Mouse (Mus musculus) CH12.LX (cell line): Measurements from ENCODE around the gene Sestd1.

Source experiments
- BHLHE40 ChIP-seq: IDR thresholded peaks from 2 replicates; pipeline ENCODE4 v1.6.1; 2011; ENCODE audit warnings: mild to moderate bottlenecking, low read depth, low read length, improper control_type of control experiment
- CHD2 ChIP-seq: IDR thresholded peaks from 2 replicates; pipeline ENCODE4 v1.6.1; 2011; ENCODE audit warnings: low read length, improper control_type of control experiment
- CTCF ChIP-seq, 2 experiments: IDR thresholded peaks in 1 of 2; conservative IDR thresholded peaks in 1 of 2; 2 replicates each; pipeline ENCODE4 v1.5.1; 2011 to 2012; ENCODE audit warnings: low read depth in 2 of 2, low read length in 2 of 2, improper control_type of control experiment in 1 of 2, inconsistent platforms in 1 of 2, mild to moderate bottlenecking in 1 of 2, moderate library complexity in 1 of 2
- GABPA ChIP-seq: IDR thresholded peaks from 2 replicates; pipeline ENCODE4 v1.6.1; 2012; ENCODE audit warnings: low read depth, low read length, improper control_type of control experiment, inconsistent platforms; ENCODE audit not compliant: insufficient replicate concordance
- MAFK ChIP-seq: IDR thresholded peaks from 2 replicates; pipeline ENCODE4 v1.6.1; 2011; ENCODE audit warnings: low read length, improper control_type of control experiment; ENCODE audit not compliant: insufficient replicate concordance
- MAX ChIP-seq: IDR thresholded peaks from 2 replicates; pipeline ENCODE4 v1.6.1; 2011; ENCODE audit warnings: low read length, improper control_type of control experiment
- MEF2A ChIP-seq: IDR thresholded peaks from 2 replicates; pipeline ENCODE4 v1.6.1; 2014; ENCODE audit warnings: low read depth, mild to moderate bottlenecking, inconsistent platforms, low read length, improper control_type of control experiment, borderline replicate concordance
- MYC ChIP-seq: IDR thresholded peaks from 2 replicates; pipeline ENCODE4 v1.6.1; 2011; ENCODE audit warnings: low read depth, mild to moderate bottlenecking, improper control_type of control experiment, low read length
- POLR2A ChIP-seq: IDR thresholded peaks from 2 replicates; pipeline ENCODE4 v1.6.1; 2011; ENCODE audit warnings: low read depth, mild to moderate bottlenecking, improper control_type of control experiment, low read length
- POLR2AphosphoS2 ChIP-seq: IDR thresholded peaks from 2 replicates; pipeline ENCODE4 v1.6.1; 2011; ENCODE audit warnings: low read depth, low read length, improper control_type of control experiment
- USF1 ChIP-seq: IDR thresholded peaks from 2 replicates; pipeline ENCODE4 v1.6.1; 2014; ENCODE audit warnings: low read depth, mild to moderate bottlenecking, inconsistent platforms, low read length, improper control_type of control experiment

- TF ChIP-seq MYC (no peak), GABPA (no peak), USF1 (no peak), POLR2A (no peak), CTCF (conservative IDR thresholded peaks at IDR 0.05 in 1 of 2, IDR thresholded peaks at IDR 0.05 in 1 of 2; ENCODE audit: low read depth in 2 of 2, low read length in 2 of 2) (no peak), BHLHE40 (no peak), MAFK (no peak), POLR2AphosphoS2 (no peak), CHD2 (no peak), MAX (no peak), MEF2A (no peak)
Observed at GRCm38 (mm10) chr2:77138879-77139278, 141.5 kb downstream of the Sestd1 start.
